Mouse (Mus musculus): ENCODE measurements around the gene Nudt15.

Nudt15 gene

GRCm38 (mm10) chr14:73469506-73469905 lies 78.5 kb downstream of the Nudt15 start:
- DNase-seq = no peak

All from kidney, adult 8-10 months (tissue).